In the genomic region with DNA sequence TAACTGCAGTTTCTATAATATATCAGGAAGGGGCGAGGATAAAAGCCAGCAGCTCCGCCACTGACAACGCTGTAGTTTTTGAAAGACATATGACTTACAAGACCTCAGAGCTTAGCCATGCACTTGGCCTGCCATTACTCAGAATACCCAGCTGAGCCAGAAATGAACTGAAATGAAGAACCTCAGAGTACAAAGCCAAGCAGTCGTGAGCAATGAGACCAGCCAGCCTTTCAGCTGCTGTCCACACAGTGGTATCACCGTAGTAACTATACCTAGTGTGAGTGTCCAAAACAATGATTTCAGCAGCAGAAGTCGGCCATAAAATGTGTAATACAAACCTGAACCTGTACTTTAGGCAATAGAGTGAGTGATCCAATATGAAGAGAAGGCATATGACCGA, we compare ENCODE assay signal across 29 mouse cellular contexts. TPM values are rescaled to one million over a fixed set of nuclear protein-coding genes. Genes with fewer than 3 reads are reported as not detected.
DNase-seq lines count a peak whose midpoint lies in the region; ATAC-seq and TF ChIP-seq lines count a peak whose summit lies in the region.
"Had no signal": no experiment of that assay in that cellular context is flagged by ENCODE, and none has a peak within 500 bp of the region (broad histone marks: within the 10 kb centered on the region; RNA-seq: fewer than 3 reads in every experiment).

No protein-coding gene starts in this region.

- no peak for ATAC-seq in frontal cortex, adult (ENCODE audit: low TSS enrichment)
- ATAC-seq in kidney, embryonic 14.5 days (ENCODE audit: low FRiP score, low TSS enrichment): no peak
- no peak for ATAC-seq in lung, postnatal 0 days
- ATAC-seq: forebrain, embryonic 13.5 days; forebrain, embryonic 16.5 days; hindbrain, embryonic 16.5 days; intestine, embryonic 15.5 days had no signal

- TF ChIP-seq EP300 in lung, postnatal 0 days (IDR thresholded peaks at IDR 0.05): no peak

- DNase-seq in adrenal gland, postnatal 14 days: peak; percentile 1
- no peak for DNase-seq in adrenal gland, adult 18-20 months (ENCODE audit: low spot score in 2 of 2)
- no peak for DNase-seq in lung, postnatal 0 days (ENCODE audit: low spot score)
- DNase-seq: adrenal gland, postnatal 25 days; B cell, adult 2 months; cerebellum, adult 11 months; cerebellum, adult 2 months; cerebellum, postnatal 10 days; cerebellum, postnatal 36 days; embryo, embryonic 11 days; gastrocnemius, adult 2 months; gastrocnemius, postnatal 14 days had no signal

- peak overlapping the region; percentile 96 for H3K27ac ChIP-seq in bone marrow macrophage, adult 2 months (ENCODE audit: insufficient read depth, low read depth, low read length)
- H3K27ac ChIP-seq in macrophage: peak overlapping the region; percentile 92
- no peak overlapping the region for H3K27ac ChIP-seq in kidney, embryonic 14.5 days (ENCODE audit: low read depth, low read length)
- no peak overlapping the region for H3K27ac ChIP-seq in lung, postnatal 0 days (ENCODE audit: low read length)
- H3K27ac ChIP-seq: embryonic facial prominence, embryonic 10.5 days; embryonic facial prominence, embryonic 13.5 days; forebrain, embryonic 10.5 days; forebrain, embryonic 13.5 days; gastrocnemius, adult 2 months; hindbrain, embryonic 10.5 days; hindbrain, embryonic 13.5 days; intestine, embryonic 15.5 days had no signal

- no peaks in the 10 kb centered on the region for H3K9me3 ChIP-seq in kidney, embryonic 14.5 days (ENCODE audit: control insufficient read depth, low read length)
- no peaks in the 10 kb centered on the region for H3K9me3 ChIP-seq in lung, postnatal 0 days (ENCODE audit: low read length)
- H3K9me3 ChIP-seq: embryonic facial prominence, embryonic 10.5 days; embryonic facial prominence, embryonic 13.5 days; forebrain, embryonic 10.5 days; forebrain, embryonic 13.5 days; G1E; hindbrain, embryonic 10.5 days; hindbrain, embryonic 13.5 days; intestine, embryonic 15.5 days had no signal

- H3K27me3 ChIP-seq in kidney, embryonic 14.5 days (ENCODE audit: control insufficient read depth, insufficient read depth, low read length): no peaks in the 10 kb centered on the region
- no peaks in the 10 kb centered on the region for H3K27me3 ChIP-seq in lung, postnatal 0 days (replicated peaks; ENCODE audit: insufficient read depth, low read length)
- H3K27me3 ChIP-seq: CH12.LX; embryonic facial prominence, embryonic 13.5 days; forebrain, embryonic 13.5 days; hindbrain, embryonic 13.5 days; intestine, embryonic 15.5 days had no signal

- no peak for TF ChIP-seq CTCF in bone marrow macrophage, adult 2 months (IDR thresholded peaks at IDR 0.05; ENCODE audit: low read depth, low read length)
- TF ChIP-seq CTCF in lung, postnatal 0 days (IDR thresholded peaks at IDR 0.05): no peak

- H3K4me2 ChIP-seq in kidney, embryonic 14.5 days (replicated peaks; ENCODE audit: low read depth, low read length): no peak overlapping the region
- no peak overlapping the region for H3K4me2 ChIP-seq in lung, postnatal 0 days (replicated peaks; ENCODE audit: low read depth, low read length)
- H3K4me2 ChIP-seq: embryonic facial prominence, embryonic 13.5 days; forebrain, embryonic 13.5 days; heart, embryonic 11.5 days; hindbrain, embryonic 13.5 days; intestine, embryonic 15.5 days had no signal

- no peak for TF ChIP-seq POLR2A in bone marrow macrophage, adult 2 months (IDR thresholded peaks at IDR 0.05; ENCODE audit: borderline replicate concordance, low read depth, low read length)

- peaks cover 82% of the 10 kb centered on the region for H3K4me1 ChIP-seq in bone marrow macrophage, adult 2 months (ENCODE audit: control insufficient read depth, insufficient read depth, low read length)
- H3K4me1 ChIP-seq in kidney, embryonic 14.5 days (ENCODE audit: control insufficient read depth, insufficient read depth, low read length): no peaks in the 10 kb centered on the region
- no peaks in the 10 kb centered on the region for H3K4me1 ChIP-seq in lung, postnatal 0 days (ENCODE audit: insufficient read depth, low read depth, low read length)
- H3K4me1 ChIP-seq: embryonic facial prominence, embryonic 13.5 days; forebrain, embryonic 13.5 days; hindbrain, embryonic 13.5 days; intestine, embryonic 15.5 days had no signal

- H3K36me3 ChIP-seq in macrophage (ENCODE audit: inconsistent target): peaks cover 23% of the 10 kb centered on the region; the same call in 1 of the 2 replicates
- H3K36me3 ChIP-seq in kidney, embryonic 14.5 days (ENCODE audit: control insufficient read depth, insufficient read depth, low read length): no peaks in the 10 kb centered on the region
- no peaks in the 10 kb centered on the region for H3K36me3 ChIP-seq in lung, postnatal 0 days (ENCODE audit: insufficient read depth, low read length)
- H3K36me3 ChIP-seq: embryonic facial prominence, embryonic 10.5 days; embryonic facial prominence, embryonic 13.5 days; forebrain, embryonic 10.5 days; G1E; hindbrain, embryonic 10.5 days; hindbrain, embryonic 13.5 days; intestine, embryonic 15.5 days had no signal

- no peak overlapping the region for H3K9ac ChIP-seq in kidney, embryonic 14.5 days (ENCODE audit: low read depth, low read length)
- H3K9ac ChIP-seq in lung, postnatal 0 days (replicated peaks; ENCODE audit: low read depth): no peak overlapping the region
- H3K9ac ChIP-seq: embryonic facial prominence, embryonic 13.5 days; forebrain, embryonic 13.5 days; hindbrain, embryonic 13.5 days; intestine, embryonic 15.5 days had no signal

- H3K4me3 ChIP-seq in bone marrow macrophage, adult 2 months (ENCODE audit: insufficient read depth, low read length): no peak overlapping the region
- no peak overlapping the region for H3K4me3 ChIP-seq in macrophage (ENCODE audit: inconsistent target)
- no peak overlapping the region for H3K4me3 ChIP-seq in kidney, embryonic 14.5 days (ENCODE audit: low read length)
- H3K4me3 ChIP-seq in lung, postnatal 0 days (ENCODE audit: low read depth, low read length): no peak overlapping the region
- H3K4me3 ChIP-seq: embryonic facial prominence, embryonic 10.5 days; embryonic facial prominence, embryonic 13.5 days; erythroblast, embryonic 14.5 days; forebrain, embryonic 10.5 days; forebrain, embryonic 13.5 days; gastrocnemius, adult 2 months; hindbrain, embryonic 10.5 days; hindbrain, embryonic 13.5 days; intestine, embryonic 15.5 days had no signal

- WGBS in macrophage (ENCODE audit: missing documents): 90% methylated on average over 7 of the region's 7 CpGs
- 87% methylated on average over 7 of the region's 7 CpGs for WGBS in kidney, embryonic 14.5 days
- WGBS in lung, postnatal 0 days: 84% methylated on average over 7 of the region's 7 CpGs

- H3K79me2 ChIP-seq in macrophage (ENCODE audit: inconsistent target): peaks cover 99% of the 10 kb centered on the region

RNA-seq across cellular contexts. Expression of a gene that starts 35.4 kb away (rescaled TPM):
- total RNA-seq in adrenal gland, postnatal 14 days (2021): 4.4 and 5.1 TPM in 2 replicates
- 1 to 10 TPM; 2.8 to 3.2 TPM for total RNA-seq in adrenal gland, adult 18-20 months (2021)
- 30.1 and 35.5 TPM in 2 replicates for polyA plus RNA-seq in bone marrow macrophage, adult 2 months (2012; ENCODE audit: insufficient read depth, insufficient read length, missing spikeins)
- total RNA-seq in macrophage (2018; cell fraction: chromatin; rRNA removed): 100 to 1,000 TPM in 15 of 26 experiments, 10 to 100 TPM in 11; 40.3 to 163 (median 108) TPM
- 10 to 100 TPM in 19 of 26 experiments, 1 to 10 TPM in 7; 6.1 to 19.6 (median 11.9) TPM for total RNA-seq in macrophage (2018; cell fraction: cytosol; rRNA removed)
- total RNA-seq in macrophage (2018; cell fraction: nucleus; rRNA removed): 100 to 1,000 TPM in 1 of 26 experiments, 10 to 100 TPM in 25; 23.2 to 107 (median 61.3) TPM
- 6.7 to 17.9 TPM (median 11.0 TPM) in 3 replicates for polyA plus RNA-seq in macrophage (2018)
- polyA plus RNA-seq in kidney, embryonic 14.5 days (2014; fragmentation: Nextera tagmentation; extraction: Ambion mirVana): 2.3 and 3.7 TPM in 2 replicates
- 6.2 and 6.8 TPM in 2 replicates for polyA plus RNA-seq in lung, postnatal 0 days (2015; fragmentation: Nextera tagmentation; extraction: Ambion mirVana)

RNA-seq across cellular contexts. Expression of a gene that starts 35.5 kb away (rescaled TPM):
- 0.67 and 4.2 TPM in 2 replicates for total RNA-seq in adrenal gland, postnatal 14 days (2021)
- 1 to 10 TPM; 1.6 to 3.0 TPM for total RNA-seq in adrenal gland, adult 18-20 months (2021)
- 120 and 122 TPM in 2 replicates for polyA plus RNA-seq in bone marrow macrophage, adult 2 months (2012; ENCODE audit: insufficient read depth, insufficient read length, missing spikeins)
- total RNA-seq in macrophage (2018; cell fraction: chromatin; rRNA removed): 1,000 to 10,000 TPM in 12 of 26 experiments, 100 to 1,000 TPM in 14; 297 to 1,526 (median 884) TPM
- total RNA-seq in macrophage (2018; cell fraction: cytosol; rRNA removed): 100 to 1,000 TPM; 121 to 414 (median 184) TPM
- total RNA-seq in macrophage (2018; cell fraction: nucleus; rRNA removed): 1,000 to 10,000 TPM in 4 of 26 experiments, 100 to 1,000 TPM in 22; 237 to 1,268 (median 592) TPM
- 65.4 to 120 TPM (median 103 TPM) in 3 replicates for polyA plus RNA-seq in macrophage (2018)
- polyA plus RNA-seq in kidney, embryonic 14.5 days (2014; fragmentation: Nextera tagmentation; extraction: Ambion mirVana): 0.41 and 1.5 TPM in 2 replicates
- 1.1 and 1.2 TPM in 2 replicates for polyA plus RNA-seq in lung, postnatal 0 days (2015; fragmentation: Nextera tagmentation; extraction: Ambion mirVana)

Comparison
In these comparisons a context has a peak if more than half of its experiments do, and no peak if none do; other contexts are left out.
1. H3K27ac ChIP-seq: peak in bone marrow macrophage, adult 2 months (single experiment) and macrophage (single experiment); none in kidney, embryonic 14.5 days (single experiment) and lung, postnatal 0 days (single experiment).
2. RNA of a gene that starts 35.5 kb away (polyA plus RNA-seq): 120 to 122 TPM in bone marrow macrophage, adult 2 months and 65.4 to 120 TPM in macrophage; 0.41 to 1.5 TPM in kidney, embryonic 14.5 days and 1.1 to 1.2 TPM in lung, postnatal 0 days; every median in the first group is over 10 times any median in the second.